Mouse (Mus musculus): ENCODE data around the gene Rpl23.

Gene Rpl23

GRCm38 (mm10) chr11:97813746-97814515, 31.7 kb upstream of the Rpl23 start:
- DNase-seq (ENCODE audit: low read depth, low spot score): no peak

- no peak for DNase-seq (ENCODE audit: low read depth, low spot score)
Observed at GRCm38 (mm10) chr11:97813085-97813484, 30.8 kb upstream of the Rpl23 start.

DNA sequence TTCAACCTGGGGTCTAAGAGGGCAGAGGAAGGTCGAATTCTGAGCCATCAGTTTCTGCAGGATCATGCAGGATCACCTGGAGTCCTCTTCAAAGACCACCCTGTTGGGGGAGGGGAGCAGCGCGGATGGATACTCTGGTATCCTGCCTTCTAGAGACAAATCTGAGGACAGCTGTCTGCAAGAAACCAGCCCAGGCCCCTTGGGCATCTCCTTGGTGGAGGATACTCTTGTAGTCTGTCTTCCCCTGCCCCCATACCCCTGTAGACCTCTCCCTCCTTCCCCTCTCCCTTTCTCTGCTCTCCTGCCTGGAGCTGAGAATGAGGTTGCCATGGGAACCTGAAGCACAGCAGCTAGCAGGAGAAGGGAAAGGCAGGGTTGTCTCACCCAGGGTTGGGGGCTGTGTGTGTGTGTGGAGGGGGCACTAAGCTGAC, 30.3 kb upstream of the Rpl23 start:
- no peak for DNase-seq (ENCODE audit: low read depth, low spot score)

- no peak for DNase-seq (ENCODE audit: low read depth, low spot score)
Observed at GRCm38 (mm10) chr11:97811569-97812362, 29.5 kb upstream of the Rpl23 start.

- no peak for DNase-seq (ENCODE audit: low read depth, low spot score)
Observed at GRCm38 (mm10) chr11:97810970-97811369, 28.7 kb upstream of the Rpl23 start.

DNA sequence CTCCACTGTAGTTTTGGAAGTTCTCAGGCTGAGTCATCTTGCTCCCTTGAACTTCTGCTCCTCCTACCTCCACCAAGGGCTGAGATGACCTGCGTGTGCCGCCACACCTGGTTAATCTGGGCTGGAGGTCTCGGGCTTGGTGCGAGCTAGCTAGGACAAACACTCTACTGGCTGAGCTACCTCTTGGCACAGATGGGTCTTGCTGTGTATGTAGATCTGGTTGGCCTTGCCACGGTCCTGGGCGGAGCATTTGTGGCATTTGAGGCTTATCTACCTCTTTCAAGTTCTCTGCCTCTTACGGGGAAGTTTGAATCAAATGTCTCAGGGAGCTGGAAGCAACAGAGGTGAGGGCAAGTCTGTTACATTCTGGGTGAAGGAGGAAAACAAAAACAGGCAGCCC, 28.1 kb upstream of the Rpl23 start:
- DNase-seq (ENCODE audit: low read depth, low spot score): no peak

GRCm38 (mm10) chr11:97809235-97810121, 27.2 kb upstream of the Rpl23 start:
- no peak for DNase-seq (ENCODE audit: low read depth, low spot score)

GRCm38 (mm10) chr11:97808621-97809234, 26.5 kb upstream of the Rpl23 start:
- DNase-seq (ENCODE audit: low read depth, low spot score): no peak

DNA sequence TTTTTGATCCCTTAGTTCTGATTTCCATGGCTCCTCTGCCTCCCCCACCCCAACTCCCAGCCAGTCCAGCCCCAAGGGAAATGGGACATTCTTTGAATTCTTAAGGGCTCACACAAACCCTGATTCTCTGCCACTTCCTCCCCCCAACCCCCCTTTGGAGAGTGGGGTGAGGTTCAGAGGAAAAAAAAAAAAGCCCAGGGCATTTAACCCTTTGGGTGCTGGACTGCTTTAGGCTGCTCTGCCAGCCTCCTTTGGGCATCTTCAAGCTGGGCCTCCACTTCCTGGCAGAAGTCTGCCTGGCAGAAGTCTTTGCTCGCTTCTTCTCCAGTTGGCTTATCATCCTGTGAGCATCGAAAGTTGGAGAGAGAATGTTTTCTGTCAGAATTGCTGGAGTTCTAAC, 25.9 kb upstream of the Rpl23 start:
- no peak for DNase-seq (ENCODE audit: low read depth, low spot score)

DNA sequence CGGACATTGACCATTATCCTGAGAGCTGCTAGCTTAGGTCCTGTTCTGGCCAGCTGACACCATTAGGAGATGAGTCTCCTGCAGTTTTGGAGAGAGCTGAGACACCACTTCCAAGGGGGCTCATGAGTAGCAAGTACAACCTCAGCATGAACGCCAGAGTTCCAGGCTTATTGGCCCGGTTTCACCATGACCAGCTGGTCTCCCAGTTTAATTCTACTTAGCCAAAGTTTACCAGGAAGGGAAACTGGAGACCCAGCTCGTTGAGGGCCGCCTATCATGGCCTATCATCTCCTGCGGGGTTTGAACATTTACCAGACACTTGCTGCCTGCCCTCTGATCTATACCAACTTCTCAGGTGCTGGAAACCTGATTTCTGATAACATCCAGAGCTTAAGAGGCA, 25.4 kb upstream of the Rpl23 start:
- DNase-seq (ENCODE audit: low read depth, low spot score): no peak

DNA sequence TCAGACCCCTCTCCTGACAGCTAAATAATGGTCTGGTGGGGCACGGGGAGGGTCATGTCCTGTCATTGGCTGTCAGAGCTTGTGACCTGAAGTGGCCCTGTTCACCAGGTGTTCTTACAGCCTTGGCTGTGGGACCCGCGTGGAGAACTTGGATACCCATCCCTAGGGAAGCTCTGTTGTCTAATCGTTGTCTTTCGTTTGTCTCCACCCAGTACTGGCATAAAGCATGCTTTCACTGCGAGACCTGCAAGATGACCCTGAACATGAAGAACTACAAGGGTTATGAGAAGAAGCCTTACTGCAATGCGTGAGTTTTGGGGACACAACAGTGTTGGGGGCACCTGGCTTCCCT, 24.4 kb upstream of the Rpl23 start:
- no peak for DNase-seq (ENCODE audit: low read depth, low spot score)

GRCm38 (mm10) chr11:97805662-97806612, 23.7 kb upstream of the Rpl23 start:
- DNase-seq (ENCODE audit: low read depth, low spot score): no peak

DNA sequence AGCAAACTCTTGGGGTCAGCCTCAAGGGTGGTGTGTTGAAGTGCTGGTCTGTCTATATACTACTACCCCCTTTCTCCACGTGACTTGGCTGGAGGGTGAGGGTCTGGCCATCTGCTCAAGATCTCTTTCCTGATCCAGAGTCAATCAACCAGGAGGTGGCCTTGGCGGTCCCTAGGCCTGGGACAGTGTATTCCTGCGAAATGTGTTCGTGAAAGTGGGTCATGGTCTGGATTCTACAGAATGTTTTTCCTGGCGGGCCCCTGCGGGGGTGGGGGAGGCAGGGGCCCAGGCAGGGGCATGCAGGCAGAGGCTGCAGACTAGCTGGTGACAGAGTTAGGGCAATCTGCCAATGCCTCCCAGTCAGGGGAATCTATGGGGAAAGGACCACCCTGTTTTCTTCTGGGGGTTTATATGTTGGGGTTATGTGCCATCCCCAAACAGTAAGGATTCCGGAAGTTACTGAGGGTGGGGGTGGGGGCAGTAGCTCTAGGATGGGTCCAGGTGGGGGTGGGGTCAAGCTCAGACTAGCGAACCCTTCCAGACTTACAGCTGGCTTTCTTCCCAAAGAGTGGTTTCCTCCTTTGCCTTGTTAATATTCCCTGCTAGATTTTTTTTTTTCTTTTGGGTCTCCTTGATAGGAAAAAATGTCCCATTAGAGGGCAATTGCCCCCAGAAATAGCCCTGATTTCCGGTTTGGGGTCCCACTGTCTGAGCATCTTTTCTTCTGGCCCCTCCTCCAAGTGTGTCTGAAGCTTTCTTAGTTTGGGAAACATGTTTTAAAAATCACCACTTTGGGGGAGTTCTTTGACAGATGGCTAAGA, 22.8 kb upstream of the Rpl23 start:
- DNase-seq (ENCODE audit: low read depth, low spot score): no peak

DNA sequence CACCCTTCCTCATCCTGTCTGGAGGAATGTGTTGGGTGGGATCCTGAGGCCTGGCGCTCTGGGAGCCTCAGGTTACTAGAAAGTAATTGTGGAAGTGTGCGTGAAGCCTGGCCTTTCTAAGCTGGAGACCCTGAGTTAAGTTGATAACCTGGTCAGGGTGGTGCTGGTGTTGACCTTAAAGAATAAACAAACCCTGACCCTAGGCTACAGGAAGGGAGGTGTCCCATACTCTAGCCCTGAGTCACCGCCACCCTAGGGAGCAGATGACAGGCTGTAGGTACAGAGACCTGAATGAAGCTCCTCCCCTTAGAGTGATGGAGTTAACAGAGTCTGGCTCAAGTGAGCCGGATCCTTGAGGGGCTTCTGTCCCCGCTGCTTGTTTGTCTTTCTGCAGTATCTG, 21.6 kb upstream of the Rpl23 start:
- DNase-seq (ENCODE audit: low read depth, low spot score): no peak

DNA sequence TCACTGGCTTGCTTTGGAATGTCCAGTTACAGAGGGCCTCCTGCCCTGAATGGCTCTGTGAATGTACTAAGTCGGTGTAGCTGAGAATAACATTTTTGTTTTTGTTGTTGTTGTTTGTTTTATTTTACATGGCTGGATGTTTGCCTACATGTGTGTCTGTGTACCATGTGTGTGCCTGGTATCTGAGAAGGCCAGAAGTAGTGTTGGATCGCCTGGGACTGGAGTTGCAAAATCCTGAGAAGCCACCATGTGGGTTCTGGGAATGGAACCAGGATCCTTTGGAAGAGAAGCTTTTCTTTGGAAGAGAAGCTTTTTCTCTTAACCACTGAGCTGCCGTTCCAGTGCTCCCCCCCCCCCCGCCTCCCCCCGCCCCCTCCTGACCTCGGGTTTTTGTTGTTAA, 20.3 kb upstream of the Rpl23 start:
- no peak for DNase-seq (ENCODE audit: low read depth, low spot score)

GRCm38 (mm10) chr11:97802194-97802470, 19.9 kb upstream of the Rpl23 start:
- no peak for DNase-seq (ENCODE audit: low read depth, low spot score)

GRCm38 (mm10) chr11:97801409-97802193, 19.4 kb upstream of the Rpl23 start:
- no peak for DNase-seq (ENCODE audit: low read depth, low spot score)

- no peak for DNase-seq (ENCODE audit: low read depth, low spot score)
Observed at GRCm38 (mm10) chr11:97800691-97801408, 18.6 kb upstream of the Rpl23 start.
